Mouse (Mus musculus) heart, embryonic 10.5 days (tissue): ENCODE results near the gene Zfp609. TPM values are rescaled to one million over a fixed set of nuclear protein-coding genes. Genes with fewer than 3 reads are reported as not detected.

ENCODE experiments used
- DNase-seq: peaks from one replicate; pipeline ENCODE4 v3.0.0-alpha.2; 2017; ENCODE audit warnings: low spot score
- H3K27ac ChIP-seq: fragments of 300-500 bp; sonication (generic); 2 replicates; pipeline ENCODE4 v1.5.1; 2016; ENCODE audit warnings: mild to moderate bottlenecking
- H3K27me3 ChIP-seq: fragments of 300-500 bp; sonication (generic); 2 replicates; pipeline ENCODE4 v1.6.1; 2016; ENCODE audit warnings: mild to moderate bottlenecking; ENCODE audit not compliant: poor library complexity, insufficient read depth, severe bottlenecking
- H3K36me3 ChIP-seq: fragments of 300-500 bp; sonication (generic); 2 replicates; pipeline ENCODE4 v1.6.1; 2016; ENCODE audit warnings: mild to moderate bottlenecking, moderate library complexity
- H3K4me1 ChIP-seq: fragments of 300-500 bp; sonication (generic); 2 replicates; pipeline ENCODE4 v1.6.1; 2016; ENCODE audit warnings: mild to moderate bottlenecking
- H3K4me3 ChIP-seq: fragments of 300-500 bp; sonication (generic); 2 replicates; pipeline ENCODE4 v1.5.1; 2016; ENCODE audit warnings: mild to moderate bottlenecking, moderate library complexity
- H3K9me3 ChIP-seq: fragments of 300-500 bp; sonication (generic); 2 replicates; pipeline ENCODE4 v1.6.1; 2016; ENCODE audit warnings: mild to moderate bottlenecking, moderate library complexity
- WGBS: fragments of 180-500 bp; shearing (Covaris S2); methylation state at CpG from one replicate; pipeline ENCODE4 v1.1.7; 2016; 5-methylcytosine and 5-hydroxymethylcytosine counted together
- polyA plus RNA-seq: library from polyadenylated mRNA; unstranded; fragments of >200 nt; fragmentation: Nextera tagmentation; extraction: Ambion mirVana; gene quantifications from 2 replicates; pipeline ENCODE4 v1.2.1, GENCODE M21; 2016

Gene Zfp609
- polyA plus RNA-seq, result 5.8 and 7.7 TPM in 2 replicates

GRCm38 (mm10) chr9:65827344-65828015 lies at the start of gene Zfp609:
Gene Zfp609 (minus strand): TSS chr9:65827564.
- Histone ChIP-seq H3K9me3 (no peaks in the 10 kb centered on the region), H3K4me3 (peak within 1 kb of the TSS; percentile 88), H3K27ac (peak within 1 kb of the TSS; percentile 100), H3K4me1 (peaks cover 43% of the 10 kb centered on the region), H3K36me3 (no peaks in the 10 kb centered on the region), H3K27me3 (no peaks in the 10 kb centered on the region)
- peak; percentile 97 for DNase-seq
- under 1% methylated on average over 53 of the region's 76 CpGs for WGBS

- no peaks in the 10 kb centered on the region for H3K4me1 ChIP-seq
- peaks cover 66% of the 10 kb centered on the region for H3K36me3 ChIP-seq
- no peaks in the 10 kb centered on the region for H3K9me3 ChIP-seq
- H3K27me3 ChIP-seq, result no peaks in the 10 kb centered on the region
- no peak for DNase-seq
- WGBS, result 49% methylated on average over 1 of the region's 1 CpGs
- no peak overlapping the region for H3K27ac ChIP-seq
- no peak overlapping the region for H3K4me3 ChIP-seq
Measured at GRCm38 (mm10) chr9:65859656-65860055, 32.3 kb upstream of the Zfp609 start.

GRCm38 (mm10) chr9:65850203-65850602 lies 22.8 kb upstream of the Zfp609 start:
- no peak overlapping the region for H3K4me3 ChIP-seq
- no peaks in the 10 kb centered on the region for H3K27me3 ChIP-seq
- H3K9me3 ChIP-seq, result no peaks in the 10 kb centered on the region
- peaks cover 4% of the 10 kb centered on the region; the same call in 1 of the 2 replicates for H3K4me1 ChIP-seq
- 38% methylated on average over 1 of the region's 1 CpGs for WGBS
- no peak overlapping the region for H3K27ac ChIP-seq
- DNase-seq, result no peak
- peaks cover 44% of the 10 kb centered on the region for H3K36me3 ChIP-seq

GRCm38 (mm10) chr9:65848154-65848553 lies 20.8 kb upstream of the Zfp609 start:
- Histone ChIP-seq H3K4me3 (no peak overlapping the region), H3K36me3 (peaks cover 42% of the 10 kb centered on the region), H3K9me3 (no peaks in the 10 kb centered on the region), H3K4me1 (peaks cover 4% of the 10 kb centered on the region; the same call in 1 of the 2 replicates), H3K27me3 (no peaks in the 10 kb centered on the region), H3K27ac (no peak overlapping the region)
- no peak for DNase-seq

GRCm38 (mm10) chr9:65844421-65845165 lies 17.2 kb upstream of the Zfp609 start:
- no peaks in the 10 kb centered on the region for H3K9me3 ChIP-seq
- no peak for DNase-seq
- no peaks in the 10 kb centered on the region for H3K27me3 ChIP-seq
- WGBS, result 84% methylated on average over 7 of the region's 7 CpGs
- no peak overlapping the region for H3K4me3 ChIP-seq
- peaks cover 4% of the 10 kb centered on the region; the same call in 1 of the 2 replicates for H3K4me1 ChIP-seq
- peaks cover 30% of the 10 kb centered on the region; the same call in 1 of the 2 replicates for H3K36me3 ChIP-seq
- no peak overlapping the region for H3K27ac ChIP-seq

GRCm38 (mm10) chr9:65839841-65840240 lies 12.5 kb upstream of the Zfp609 start:
- Histone ChIP-seq H3K4me1 (no peaks in the 10 kb centered on the region), H3K27me3 (no peaks in the 10 kb centered on the region), H3K4me3 (no peak overlapping the region), H3K27ac (no peak overlapping the region), H3K9me3 (no peaks in the 10 kb centered on the region), H3K36me3 (peaks cover 28% of the 10 kb centered on the region)
- DNase-seq, result no peak
- WGBS, result 97% methylated on average over 1 of the region's 1 CpGs

GRCm38 (mm10) chr9:65836916-65837315 lies 9.6 kb upstream of the Zfp609 start:
- Histone ChIP-seq H3K27me3 (no peaks in the 10 kb centered on the region), H3K4me3 (no peak overlapping the region), H3K4me1 (no peaks in the 10 kb centered on the region), H3K36me3 (peaks cover 18% of the 10 kb centered on the region), H3K27ac (no peak overlapping the region), H3K9me3 (no peaks in the 10 kb centered on the region)
- DNase-seq, result no peak

GRCm38 (mm10) chr9:65834628-65835354 lies 7.4 kb upstream of the Zfp609 start:
- WGBS, result 65% methylated on average over 10 of the region's 10 CpGs
- no peak for DNase-seq
- no peak overlapping the region for H3K27ac ChIP-seq
- H3K4me1 ChIP-seq, result no peaks in the 10 kb centered on the region
- H3K27me3 ChIP-seq, result no peaks in the 10 kb centered on the region
- peaks cover 15% of the 10 kb centered on the region for H3K36me3 ChIP-seq
- H3K9me3 ChIP-seq, result no peaks in the 10 kb centered on the region
- no peak overlapping the region for H3K4me3 ChIP-seq

GRCm38 (mm10) chr9:65833640-65834039 lies 6.3 kb upstream of the Zfp609 start:
- peaks cover 12% of the 10 kb centered on the region for H3K36me3 ChIP-seq
- H3K4me3 ChIP-seq, result no peak overlapping the region
- H3K9me3 ChIP-seq, result no peaks in the 10 kb centered on the region
- H3K27me3 ChIP-seq, result no peaks in the 10 kb centered on the region
- no peak overlapping the region for H3K27ac ChIP-seq
- H3K4me1 ChIP-seq, result peaks cover 4% of the 10 kb centered on the region; the same call in 1 of the 2 replicates
- DNase-seq, result no peak

GRCm38 (mm10) chr9:65833230-65833629 lies 5.9 kb upstream of the Zfp609 start:
- H3K27ac ChIP-seq, result no peak overlapping the region
- 95% methylated on average over 2 of the region's 2 CpGs for WGBS
- H3K4me3 ChIP-seq, result no peak overlapping the region
- no peaks in the 10 kb centered on the region for H3K27me3 ChIP-seq
- no peaks in the 10 kb centered on the region for H3K9me3 ChIP-seq
- H3K4me1 ChIP-seq, result peaks cover 8% of the 10 kb centered on the region; the same call in 1 of the 2 replicates
- peaks cover 8% of the 10 kb centered on the region for H3K36me3 ChIP-seq
- no peak for DNase-seq

GRCm38 (mm10) chr9:65832041-65832440 lies 4.7 kb upstream of the Zfp609 start:
- Histone ChIP-seq H3K27ac (no peak overlapping the region), H3K9me3 (no peaks in the 10 kb centered on the region), H3K4me1 (peaks cover 10% of the 10 kb centered on the region; the same call in 1 of the 2 replicates), H3K36me3 (0 out of 2 replicates have a peak, but pooled peaks cover 4% of the 10 kb centered on the region), H3K27me3 (no peaks in the 10 kb centered on the region), H3K4me3 (no peak overlapping the region)
- WGBS, result 85% methylated on average over 2 of the region's 2 CpGs
- DNase-seq, result no peak

GRCm38 (mm10) chr9:65831164-65831563 lies 3.8 kb upstream of the Zfp609 start:
- Histone ChIP-seq H3K4me3 (no peak overlapping the region), H3K27me3 (no peaks in the 10 kb centered on the region), H3K27ac (no peak overlapping the region), H3K4me1 (peaks cover 14% of the 10 kb centered on the region; the same call in 1 of the 2 replicates), H3K36me3 (0 out of 2 replicates have a peak, but pooled peaks cover 4% of the 10 kb centered on the region), H3K9me3 (no peaks in the 10 kb centered on the region)
- no peak for DNase-seq
- WGBS, result 76% methylated on average over 4 of the region's 4 CpGs

GRCm38 (mm10) chr9:65830255-65830654 lies 2.9 kb upstream of the Zfp609 start:
- DNase-seq, result no peak
- Histone ChIP-seq H3K4me1 (peaks cover 23% of the 10 kb centered on the region), H3K27ac (no peak overlapping the region), H3K27me3 (no peaks in the 10 kb centered on the region), H3K36me3 (0 out of 2 replicates have a peak, but pooled peaks cover 4% of the 10 kb centered on the region), H3K9me3 (no peaks in the 10 kb centered on the region), H3K4me3 (no peak overlapping the region)
- WGBS, result 72% methylated on average over 4 of the region's 4 CpGs
